Mouse (Mus musculus): ENCODE data around the gene Serinc3.

- no peak for TF ChIP-seq CTCF (IDR thresholded peaks at IDR 0.05; ENCODE audit: borderline replicate concordance, insufficient read depth, low read length)
- no peak for TF ChIP-seq POLR2A (IDR thresholded peaks at IDR 0.05; ENCODE audit: low read depth, low read length)
Observed at GRCm38 (mm10) chr2:163640493-163640892, 4.4 kb downstream of the Serinc3 start.
